Mouse (Mus musculus) limb, embryonic 15.5 days (tissue): ENCODE results near the gene Tdrd3. TPM values are rescaled to one million over a fixed set of nuclear protein-coding genes. Genes with fewer than 3 reads are reported as not detected.

Experiments used
- ATAC-seq: fragments of 200-750 bp; cut with Nextera tagmentation; 2 replicates; pipeline ENCODE4 v1.8.0; 2017; ENCODE audit warnings: low read depth, moderate TSS enrichment; ENCODE audit not compliant: insufficient number of reproducible peaks, low FRiP score, low TSS enrichment
- H3K27ac ChIP-seq: fragments of 300-500 bp; sonication (generic); 2 replicates; pipeline ENCODE4 v1.5.1; 2015; ENCODE audit warnings: moderate library complexity, mild to moderate bottlenecking, inconsistent platforms
- H3K27me3 ChIP-seq: fragments of 300-500 bp; sonication (generic); 2 replicates; pipeline ENCODE4 v1.6.1; 2015; ENCODE audit warnings: inconsistent platforms
- H3K36me3 ChIP-seq: fragments of 300-500 bp; sonication (generic); 2 replicates; pipeline ENCODE4 v1.6.1; 2015; ENCODE audit warnings: inconsistent platforms
- H3K4me1 ChIP-seq: fragments of 300-500 bp; sonication (generic); 2 replicates; pipeline ENCODE4 v1.6.1; 2015; ENCODE audit warnings: inconsistent platforms
- H3K4me2 ChIP-seq: fragments of 300-500 bp; sonication (generic); 2 replicates; pipeline ENCODE4 v1.6.1; 2015; ENCODE audit warnings: mild to moderate bottlenecking, inconsistent platforms
- H3K4me3 ChIP-seq: fragments of 300-500 bp; sonication (generic); 2 replicates; pipeline ENCODE4 v1.5.1; 2015; ENCODE audit warnings: mild to moderate bottlenecking, inconsistent platforms
- H3K9ac ChIP-seq: fragments of 300-500 bp; sonication (generic); 2 replicates; pipeline ENCODE4 v1.6.1; 2015; ENCODE audit warnings: inconsistent platforms
- H3K9me3 ChIP-seq: fragments of 300-500 bp; sonication (generic); 2 replicates; pipeline ENCODE4 v1.6.1; 2016; ENCODE audit warnings: inconsistent platforms
- WGBS: fragments of 180-500 bp; shearing (Covaris S2); methylation state at CpG from one replicate; pipeline ENCODE4 v1.1.7; 2015; 5-methylcytosine and 5-hydroxymethylcytosine counted together
- polyA plus RNA-seq: library from polyadenylated mRNA; unstranded; fragments of >200 nt; fragmentation: Nextera tagmentation; extraction: Ambion mirVana; gene quantifications from 2 replicates; pipeline ENCODE4 v1.2.1, GENCODE M21; 2015

Tdrd3 gene
- polyA plus RNA-seq, 1 experiment from 2014 or later, result 32.4 TPM

DNA sequence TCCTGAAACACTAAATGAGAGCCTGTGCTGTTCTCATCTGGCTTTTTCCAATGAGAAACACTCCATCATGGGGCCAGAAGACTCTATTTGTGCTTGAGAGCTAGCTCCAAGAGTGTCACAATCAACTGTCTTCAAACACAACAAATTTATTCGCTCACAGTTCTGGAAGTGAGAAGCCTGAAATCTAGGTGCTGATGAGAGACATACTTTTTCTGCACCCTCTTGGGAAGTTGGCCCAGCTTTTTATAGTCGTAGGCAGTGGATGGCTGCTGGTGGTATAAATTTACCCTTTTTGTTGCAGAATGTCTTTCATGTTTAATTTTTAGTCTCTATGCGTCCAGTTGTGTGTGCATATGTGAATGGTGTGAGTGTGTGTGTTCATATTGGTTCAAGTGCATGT is 166.2 kb downstream of the Tdrd3 start:
- Histone ChIP-seq H3K4me1 (no peaks in the 10 kb centered on the region), H3K9me3 (no peaks in the 10 kb centered on the region), H3K4me3 (no peak overlapping the region), H3K27ac (no peak overlapping the region), H3K4me2 (no peak overlapping the region), H3K9ac (no peak overlapping the region), H3K27me3 (no peaks in the 10 kb centered on the region), H3K36me3 (no peaks in the 10 kb centered on the region)
- ATAC-seq, result no peak
- WGBS, result 83% methylated on average over 3 of the region's 3 CpGs
